Mouse (Mus musculus): ENCODE data around the gene Golm1. TPM values are rescaled to one million over a fixed set of nuclear protein-coding genes. Genes with fewer than 3 reads are reported as not detected.

The Golm1 gene
- polyA plus RNA-seq, 1 experiment, result not detected

- 97% methylated on average over 15 of the region's 15 CpGs for WGBS
- no peak for TF ChIP-seq CTCF (IDR thresholded peaks at IDR 0.05; ENCODE audit: insufficient read depth, low read depth, low read length)
- no peak for TF ChIP-seq POLR2A (IDR thresholded peaks at IDR 0.05; ENCODE audit: insufficient read depth, low read depth, low read length)
- peaks cover 3% of the 10 kb centered on the region; the same call in 1 of the 2 replicates for H3K4me1 ChIP-seq (ENCODE audit: control insufficient read depth, insufficient read depth, low read length)
- H3K4me3 ChIP-seq (ENCODE audit: insufficient read depth, low read depth, low read length), result no peak overlapping the region
- no peak overlapping the region for H3K27ac ChIP-seq (ENCODE audit: insufficient read depth, low read depth, low read length)
Measured at GRCm38 (mm10) chr13:59655718-59656315, 19.8 kb downstream of the Golm1 start.

- Histone ChIP-seq H3K4me3 (ENCODE audit: insufficient read depth, low read depth, low read length) (no peak overlapping the region), H3K27ac (ENCODE audit: insufficient read depth, low read depth, low read length) (no peak overlapping the region), H3K4me1 (ENCODE audit: control insufficient read depth, insufficient read depth, low read length) (peaks cover 3% of the 10 kb centered on the region; the same call in 1 of the 2 replicates)
- TF ChIP-seq CTCF (IDR thresholded peaks at IDR 0.05; ENCODE audit: insufficient read depth, low read depth, low read length) (no peak), POLR2A (IDR thresholded peaks at IDR 0.05; ENCODE audit: insufficient read depth, low read depth, low read length) (no peak)
- WGBS, result 97% methylated on average over 5 of the region's 5 CpGs
Measured at GRCm38 (mm10) chr13:59654465-59654864, 21.1 kb downstream of the Golm1 start.

- Histone ChIP-seq H3K4me3 (ENCODE audit: insufficient read depth, low read depth, low read length) (no peak overlapping the region), H3K27ac (ENCODE audit: insufficient read depth, low read depth, low read length) (no peak overlapping the region), H3K4me1 (ENCODE audit: control insufficient read depth, insufficient read depth, low read length) (peaks cover 3% of the 10 kb centered on the region; the same call in 1 of the 2 replicates)
- TF ChIP-seq POLR2A (IDR thresholded peaks at IDR 0.05; ENCODE audit: insufficient read depth, low read depth, low read length) (no peak), CTCF (IDR thresholded peaks at IDR 0.05; ENCODE audit: insufficient read depth, low read depth, low read length) (no peak)
- 92% methylated on average over 3 of the region's 3 CpGs for WGBS
Measured at GRCm38 (mm10) chr13:59653136-59653535, 22.5 kb downstream of the Golm1 start.

- WGBS, result 58% methylated on average over 5 of the region's 5 CpGs
- TF ChIP-seq CTCF (IDR thresholded peaks at IDR 0.05; ENCODE audit: insufficient read depth, low read depth, low read length) (no peak), POLR2A (IDR thresholded peaks at IDR 0.05; ENCODE audit: insufficient read depth, low read depth, low read length) (no peak)
- Histone ChIP-seq H3K27ac (ENCODE audit: insufficient read depth, low read depth, low read length) (no peak overlapping the region), H3K4me3 (ENCODE audit: insufficient read depth, low read depth, low read length) (no peak overlapping the region), H3K4me1 (ENCODE audit: control insufficient read depth, insufficient read depth, low read length) (peaks cover 3% of the 10 kb centered on the region; the same call in 1 of the 2 replicates)
Measured at GRCm38 (mm10) chr13:59652651-59653050, 23.0 kb downstream of the Golm1 start.

GRCm38 (mm10) chr13:59649781-59650180, 25.8 kb downstream of the Golm1 start:
- no peak overlapping the region for H3K4me3 ChIP-seq (ENCODE audit: insufficient read depth, low read depth, low read length)
- peaks cover 6% of the 10 kb centered on the region; the same call in 1 of the 2 replicates for H3K4me1 ChIP-seq (ENCODE audit: control insufficient read depth, insufficient read depth, low read length)
- no peak overlapping the region for H3K27ac ChIP-seq (ENCODE audit: insufficient read depth, low read depth, low read length)
- TF ChIP-seq CTCF (IDR thresholded peaks at IDR 0.05; ENCODE audit: insufficient read depth, low read depth, low read length) (no peak), POLR2A (IDR thresholded peaks at IDR 0.05; ENCODE audit: insufficient read depth, low read depth, low read length) (no peak)
- 94% methylated on average over 5 of the region's 5 CpGs for WGBS

- Histone ChIP-seq H3K4me3 (ENCODE audit: insufficient read depth, low read depth, low read length) (no peak overlapping the region), H3K27ac (ENCODE audit: insufficient read depth, low read depth, low read length) (no peak overlapping the region), H3K4me1 (ENCODE audit: control insufficient read depth, insufficient read depth, low read length) (peaks cover 6% of the 10 kb centered on the region; the same call in 1 of the 2 replicates)
- TF ChIP-seq CTCF (IDR thresholded peaks at IDR 0.05; ENCODE audit: insufficient read depth, low read depth, low read length) (no peak), POLR2A (IDR thresholded peaks at IDR 0.05; ENCODE audit: insufficient read depth, low read depth, low read length) (no peak)
- 93% methylated on average over 6 of the region's 6 CpGs for WGBS
Measured at GRCm38 (mm10) chr13:59648598-59648997, 27.0 kb downstream of the Golm1 start.

- TF ChIP-seq CTCF (IDR thresholded peaks at IDR 0.05; ENCODE audit: insufficient read depth, low read depth, low read length), result no peak
- no peak for TF ChIP-seq POLR2A (IDR thresholded peaks at IDR 0.05; ENCODE audit: insufficient read depth, low read depth, low read length)
- Histone ChIP-seq H3K4me1 (ENCODE audit: control insufficient read depth, insufficient read depth, low read length) (peaks cover 6% of the 10 kb centered on the region; the same call in 1 of the 2 replicates), H3K4me3 (ENCODE audit: insufficient read depth, low read depth, low read length) (no peak overlapping the region), H3K27ac (ENCODE audit: insufficient read depth, low read depth, low read length) (no peak overlapping the region)
- WGBS, result 93% methylated on average over 6 of the region's 6 CpGs
Measured at GRCm38 (mm10) chr13:59647484-59647883, 28.1 kb downstream of the Golm1 start.

GRCm38 (mm10) chr13:59646674-59647244, 28.9 kb downstream of the Golm1 start:
- Histone ChIP-seq H3K4me1 (ENCODE audit: control insufficient read depth, insufficient read depth, low read length) (peaks cover 6% of the 10 kb centered on the region; the same call in 1 of the 2 replicates), H3K4me3 (ENCODE audit: insufficient read depth, low read depth, low read length) (no peak overlapping the region), H3K27ac (ENCODE audit: insufficient read depth, low read depth, low read length) (no peak overlapping the region)
- TF ChIP-seq POLR2A (IDR thresholded peaks at IDR 0.05; ENCODE audit: insufficient read depth, low read depth, low read length), result no peak
- TF ChIP-seq CTCF (IDR thresholded peaks at IDR 0.05; ENCODE audit: insufficient read depth, low read depth, low read length), result no peak
- 51% methylated on average over 11 of the region's 11 CpGs for WGBS

GRCm38 (mm10) chr13:59645491-59645890, 30.1 kb downstream of the Golm1 start:
- Histone ChIP-seq H3K4me3 (ENCODE audit: insufficient read depth, low read depth, low read length) (no peak overlapping the region), H3K27ac (ENCODE audit: insufficient read depth, low read depth, low read length) (no peak overlapping the region), H3K4me1 (ENCODE audit: control insufficient read depth, insufficient read depth, low read length) (peaks cover 6% of the 10 kb centered on the region; the same call in 1 of the 2 replicates)
- WGBS, result 89% methylated on average over 3 of the region's 3 CpGs
- TF ChIP-seq CTCF (IDR thresholded peaks at IDR 0.05; ENCODE audit: insufficient read depth, low read depth, low read length), result no peak
- no peak for TF ChIP-seq POLR2A (IDR thresholded peaks at IDR 0.05; ENCODE audit: insufficient read depth, low read depth, low read length)

Data from olfactory bulb, adult 2 months (tissue).